Mouse (Mus musculus) limb, embryonic 14.5 days (tissue): ENCODE data around the gene Defa21. TPM values are rescaled to one million over a fixed set of nuclear protein-coding genes. Genes with fewer than 3 reads are reported as not detected.
"Not testable (repeated sequence)": the region's sequence is repeated elsewhere in the genome, so short reads cannot be mapped to it uniquely, and the experiment has no call there.

Experiments used
- ATAC-seq: fragments of 200-750 bp; cut with Nextera tagmentation; 2 replicates; pipeline ENCODE4 v1.8.0; 2017; ENCODE audit warnings: low read depth, moderate number of reproducible peaks, moderate TSS enrichment; ENCODE audit not compliant: low FRiP score
- DNase-seq: peaks from one replicate; pipeline ENCODE4 v3.0.0-alpha.2; 2015; ENCODE audit warnings: low spot score
- H3K27ac ChIP-seq: fragments of 300-500 bp; sonication (generic); replicated peaks from 2 replicates; pipeline ENCODE4 v1.5.1; 2014; ENCODE audit warnings: low read depth, mild to moderate bottlenecking, low read length, moderate library complexity, mixed read lengths
- H3K27me3 ChIP-seq: fragments of 300-500 bp; sonication (generic); 2 replicates; pipeline ENCODE4 v1.6.1; 2014; ENCODE audit warnings: low read length, mixed read lengths; ENCODE audit not compliant: control insufficient read depth, insufficient read depth
- H3K36me3 ChIP-seq: fragments of 300-500 bp; sonication (generic); 2 replicates; pipeline ENCODE4 v1.6.1; 2014; ENCODE audit warnings: mild to moderate bottlenecking, low read length, moderate library complexity, mixed read lengths; ENCODE audit not compliant: control insufficient read depth, insufficient read depth
- H3K4me1 ChIP-seq: fragments of 300-500 bp; sonication (generic); 2 replicates; pipeline ENCODE4 v1.6.1; 2014; ENCODE audit warnings: antibody characterized with exemption, low read length, mixed read lengths; ENCODE audit not compliant: control insufficient read depth, insufficient read depth
- H3K4me2 ChIP-seq: fragments of 300-500 bp; sonication (generic); replicated peaks from 2 replicates; pipeline ENCODE4 v1.6.1; 2014; ENCODE audit warnings: low read depth, mild to moderate bottlenecking, low read length, moderate library complexity; ENCODE audit not compliant: severe bottlenecking
- H3K4me3 ChIP-seq: fragments of 300-500 bp; sonication (generic); replicated peaks from 2 replicates; pipeline ENCODE4 v1.5.1; 2014; ENCODE audit warnings: low read length
- H3K9ac ChIP-seq: fragments of 300-500 bp; sonication (generic); 2 replicates; pipeline ENCODE4 v1.6.1; 2014; ENCODE audit warnings: mild to moderate bottlenecking, low read depth, low read length, moderate library complexity; ENCODE audit not compliant: severe bottlenecking
- H3K9me3 ChIP-seq: fragments of 300-500 bp; sonication (generic); 2 replicates; pipeline ENCODE4 v1.6.1; 2016; ENCODE audit warnings: low read length; ENCODE audit not compliant: control insufficient read depth
- POLR2A ChIP-seq: fragments of 200-500 bp; IDR thresholded peaks from 2 replicates; pipeline ENCODE4 v1.8.0; 2012; ENCODE audit warnings: inconsistent platforms, mild to moderate bottlenecking, moderate library complexity, borderline replicate concordance; ENCODE audit not compliant: insufficient read depth, insufficient read length; ENCODE audit errors: extremely low read depth
- WGBS: fragments of 180-500 bp; shearing (Covaris S2); extraction: QIAGEN DNeasy Blood & Tissue Kit; methylation state at CpG from one replicate; pipeline ENCODE4 v1.1.7; 2014; 5-methylcytosine and 5-hydroxymethylcytosine counted together
- polyA plus RNA-seq, 2 experiments: library from polyadenylated mRNA; depleted of rRNA in 1 of 2; stranded (reverse) in 1 of 2; unstranded in 1 of 2; fragments of >200 nt; fragmentation: Nextera tagmentation in 1 of 2; extraction: Ambion mirVana in 1 of 2; gene quantifications; 2 replicates each; pipeline versions ENCODE4 v1.2.1 to v1.2.3; 2012 to 2014

Defa21 gene
- polyA plus RNA-seq (2012; rRNA removed) (0.49 and 0.52 TPM in 2 replicates), polyA plus RNA-seq (2014; fragmentation: Nextera tagmentation; extraction: Ambion mirVana) (not detected in 2 replicates)

- not testable (repeated sequence) for H3K27ac ChIP-seq, H3K9me3 ChIP-seq, H3K9ac ChIP-seq, H3K27me3 ChIP-seq, H3K36me3 ChIP-seq, H3K4me3 ChIP-seq, H3K4me1 ChIP-seq, ATAC-seq, DNase-seq, H3K4me2 ChIP-seq
- no CpG with 5 or more reads among the region's 1 CpGs for WGBS
These were observed at the start of gene Defa21 for GRCm38 (mm10) chr8:21025245-21025644. Gene Defa21 (plus strand): TSS chr8:21025545.

- no peak for DNase-seq
- Histone ChIP-seq H3K36me3 (no peaks in the 10 kb centered on the region), H3K27me3 (no peaks in the 10 kb centered on the region), H3K4me1 (no peaks in the 10 kb centered on the region), H3K9ac (no peak overlapping the region), H3K4me2 (no peak overlapping the region), H3K9me3 (no peaks in the 10 kb centered on the region), H3K4me3 (no peak overlapping the region), H3K27ac (no peak overlapping the region)
- 46% methylated on average over 1 of the region's 1 CpGs for WGBS
- no peak for TF ChIP-seq POLR2A
- ATAC-seq = no peak
These were observed 45.5 kb upstream of the Defa21 start for GRCm38 (mm10) chr8:20979846-20980245.

GRCm38 (mm10) chr8:20994042-20994441 lies 31.3 kb upstream of the Defa21 start:
- ATAC-seq, H3K4me2 ChIP-seq, H3K9me3 ChIP-seq, H3K27ac ChIP-seq, H3K9ac ChIP-seq, H3K36me3 ChIP-seq, H3K27me3 ChIP-seq, H3K4me3 ChIP-seq, H3K4me1 ChIP-seq, DNase-seq: not testable (repeated sequence)

- DNase-seq (no peak), ATAC-seq (no peak)
- Histone ChIP-seq H3K9me3 (no peaks in the 10 kb centered on the region), H3K4me1 (no peaks in the 10 kb centered on the region), H3K36me3 (no peaks in the 10 kb centered on the region), H3K27ac (no peak overlapping the region), H3K9ac (no peak overlapping the region), H3K27me3 (no peaks in the 10 kb centered on the region), H3K4me2 (no peak overlapping the region), H3K4me3 (no peak overlapping the region)
- TF ChIP-seq POLR2A = no peak
- WGBS = 73% methylated on average over 2 of the region's 2 CpGs
These were observed 28.6 kb upstream of the Defa21 start for GRCm38 (mm10) chr8:20996776-20997175.

GRCm38 (mm10) chr8:20997291-20997690 lies 28.1 kb upstream of the Defa21 start:
- TF ChIP-seq POLR2A = no peak
- Histone ChIP-seq H3K27ac (no peak overlapping the region), H3K9ac (no peak overlapping the region), H3K4me3 (no peak overlapping the region), H3K4me1 (no peaks in the 10 kb centered on the region), H3K36me3 (no peaks in the 10 kb centered on the region), H3K4me2 (no peak overlapping the region), H3K27me3 (no peaks in the 10 kb centered on the region), H3K9me3 (no peaks in the 10 kb centered on the region)
- DNase-seq (no peak), ATAC-seq (no peak)

GRCm38 (mm10) chr8:21001171-21001570 lies 24.2 kb upstream of the Defa21 start:
- Histone ChIP-seq H3K4me3 (no peak overlapping the region), H3K36me3 (no peaks in the 10 kb centered on the region), H3K4me1 (no peaks in the 10 kb centered on the region), H3K27me3 (no peaks in the 10 kb centered on the region), H3K9me3 (no peaks in the 10 kb centered on the region; the same call in 1 of the 2 replicates), H3K9ac (no peak overlapping the region), H3K4me2 (no peak overlapping the region), H3K27ac (no peak overlapping the region)
- ATAC-seq (no peak), DNase-seq (no peak)
- WGBS = 44% methylated on average over 8 of the region's 8 CpGs
- no peak for TF ChIP-seq POLR2A
